Mouse (Mus musculus) kidney, adult 2 months (tissue): Measurements from ENCODE around the gene Naa40.

Experiments used
- CTCF ChIP-seq: fragments of 200-500 bp; conservative IDR thresholded peaks from 2 replicates; pipeline ENCODE4 v1.5.1; 2011; ENCODE audit warnings: low read depth, mild to moderate bottlenecking, control low read depth, low read length, moderate library complexity, mixed read lengths; ENCODE audit not compliant: insufficient read depth, insufficient read length
- POLR2A ChIP-seq: fragments of 200-500 bp; IDR thresholded peaks from one replicate; pipeline ENCODE4 v1.6.1; 2011; ENCODE audit warnings: low read depth, low read length, control low read depth

DNA sequence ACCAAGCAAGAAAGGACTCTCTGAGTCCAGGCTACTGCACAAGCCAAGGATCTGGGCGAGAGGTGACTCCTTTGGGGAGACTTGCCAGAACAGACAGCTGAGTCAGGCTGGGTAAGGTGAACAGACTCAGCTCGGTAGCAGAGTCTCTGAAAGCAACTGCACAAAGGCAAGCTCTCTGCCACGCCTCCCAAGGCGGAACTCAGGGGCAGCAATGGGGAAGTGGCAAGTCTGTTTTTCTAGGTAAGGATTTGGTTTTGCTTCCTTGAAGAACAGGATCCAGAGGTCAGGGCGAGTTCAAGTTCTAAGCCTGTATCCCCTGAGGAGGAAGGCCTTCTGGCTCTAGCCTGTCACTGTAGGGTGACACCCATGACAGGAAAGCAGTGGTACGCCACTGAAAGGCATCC lies 14.5 kb downstream of the Naa40 start:
- no peak for TF ChIP-seq POLR2A
- TF ChIP-seq CTCF, result no peak
